Mouse (Mus musculus): ENCODE results near the gene Ctf2.

Gene Ctf2

DNA sequence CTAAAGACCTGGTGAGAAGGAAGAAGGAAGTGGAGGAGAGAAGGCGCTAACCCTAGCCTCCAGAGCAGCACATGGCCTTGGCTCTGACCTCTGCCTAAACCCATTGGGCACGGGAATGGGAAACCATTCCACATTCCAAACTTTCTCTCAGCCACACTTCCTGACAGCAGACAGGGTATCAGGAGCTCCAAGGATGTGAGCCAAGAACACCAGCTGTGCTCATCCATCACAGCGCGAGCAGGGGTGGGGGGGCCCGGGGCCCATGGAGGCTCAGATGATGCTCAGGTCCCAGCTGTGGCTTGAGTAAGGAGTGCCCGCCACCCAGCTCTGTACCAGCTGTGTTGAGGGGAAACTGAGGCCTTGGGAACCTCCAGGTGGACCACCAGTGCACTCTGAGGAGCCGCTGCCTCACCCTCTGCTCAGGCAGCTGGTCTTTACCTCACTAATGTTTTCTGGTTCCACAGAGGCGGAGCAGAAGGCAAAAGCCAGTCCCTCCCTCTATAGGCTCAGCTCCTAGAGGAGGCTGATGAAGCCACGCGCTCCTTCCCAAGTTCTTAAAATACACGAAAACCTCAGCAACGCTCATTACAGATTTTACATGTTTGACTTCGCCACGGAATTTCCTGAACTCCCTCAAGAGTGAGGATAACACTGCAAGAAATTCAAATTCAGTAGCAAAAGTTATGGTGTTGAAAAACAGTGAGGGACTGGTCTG lies 46.5 kb downstream of the Ctf2 start:
- no peak for DNase-seq (ENCODE audit: low spot score)

DNA sequence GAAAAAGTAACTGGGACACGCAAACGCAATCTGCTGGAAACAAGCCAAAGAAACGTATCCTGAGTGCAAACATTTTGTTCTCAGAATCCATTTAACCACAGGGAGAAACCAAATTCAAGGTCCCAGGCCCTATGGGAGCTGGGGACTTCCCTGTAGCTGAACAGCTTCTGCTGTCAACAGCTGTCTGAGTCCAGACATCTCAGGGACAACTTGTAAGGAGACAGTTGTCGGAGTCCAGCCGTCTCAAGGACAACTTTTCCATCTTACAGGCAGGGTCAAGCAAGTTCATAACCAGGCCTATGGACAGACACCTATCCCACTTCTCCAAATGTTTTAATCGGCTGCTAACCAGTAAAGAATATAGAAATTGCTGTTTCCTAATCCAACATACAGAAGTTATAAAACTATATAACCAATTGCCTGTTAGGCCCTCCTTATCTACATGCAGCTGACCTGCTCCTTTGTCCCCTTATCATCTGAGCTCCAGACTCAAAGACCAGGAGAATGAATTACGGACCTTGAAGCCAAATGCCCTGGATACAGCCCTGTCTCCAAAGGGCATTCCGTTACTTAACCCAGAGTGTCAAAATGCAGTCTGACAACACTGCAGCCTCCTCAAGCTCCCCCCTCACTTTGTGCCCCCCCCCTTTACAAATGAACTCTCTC lies 49.9 kb downstream of the Ctf2 start:
- DNase-seq (ENCODE audit: low spot score) = no peak

DNA sequence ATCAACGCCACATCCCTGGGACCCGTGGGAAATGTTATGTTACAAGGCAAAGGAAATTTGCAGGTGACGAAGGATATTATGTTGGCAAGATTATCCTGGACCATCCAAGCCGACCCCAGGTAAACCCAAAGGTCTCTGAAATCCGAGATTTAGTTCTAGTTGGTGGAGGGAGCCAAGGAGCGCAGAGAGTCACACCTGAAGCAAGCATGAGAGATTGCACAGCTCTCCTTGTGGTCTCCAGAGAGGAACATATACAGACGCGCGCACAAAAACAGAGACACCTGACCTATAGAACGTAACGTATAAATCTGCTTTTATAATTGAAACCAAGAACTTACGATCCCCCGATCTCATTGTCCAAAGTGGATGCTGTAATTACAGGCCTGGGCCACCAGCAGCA lies 51.4 kb downstream of the Ctf2 start:
- no peak for DNase-seq (ENCODE audit: low spot score)

DNA sequence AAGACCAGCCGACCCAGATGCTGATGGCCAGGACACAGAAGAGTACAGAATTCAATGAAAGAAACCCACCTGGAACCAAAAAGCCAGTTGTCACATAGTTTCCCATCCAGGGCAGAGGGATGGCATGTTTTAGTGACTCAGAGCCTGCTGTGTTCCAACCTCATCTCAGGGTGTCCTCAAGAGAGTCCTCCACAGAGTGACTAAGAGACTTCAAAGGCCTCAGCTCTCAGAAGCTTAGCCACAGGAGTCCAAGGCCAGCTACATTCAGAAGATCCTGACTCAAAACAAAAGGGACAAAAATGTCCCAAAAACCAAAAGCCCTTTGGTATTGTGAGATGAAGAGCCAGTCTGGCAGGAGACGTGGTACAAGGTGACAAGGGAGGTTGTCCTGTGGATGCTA lies 53.2 kb downstream of the Ctf2 start:
- DNase-seq (ENCODE audit: low spot score) = no peak

DNA sequence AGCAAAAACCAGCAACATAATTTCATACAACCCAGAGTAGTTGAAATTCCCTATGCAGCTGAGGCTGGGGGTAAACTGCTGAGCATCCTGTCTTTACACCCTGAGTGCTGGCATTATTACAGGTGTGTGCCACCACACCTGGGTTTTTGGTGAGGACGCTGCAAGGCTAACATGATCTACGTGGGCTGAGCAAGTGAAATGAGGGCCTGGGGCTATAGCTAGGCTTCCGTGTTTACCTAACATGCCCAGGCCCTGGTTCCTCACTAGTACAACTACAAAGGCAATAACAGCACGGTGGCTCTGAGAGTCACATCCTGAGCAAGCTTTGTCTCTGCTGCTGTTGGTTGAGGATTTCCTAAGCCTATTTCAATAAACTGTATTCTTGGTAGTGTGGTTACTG lies 54.4 kb downstream of the Ctf2 start:
- DNase-seq (ENCODE audit: low spot score) = no peak

DNA sequence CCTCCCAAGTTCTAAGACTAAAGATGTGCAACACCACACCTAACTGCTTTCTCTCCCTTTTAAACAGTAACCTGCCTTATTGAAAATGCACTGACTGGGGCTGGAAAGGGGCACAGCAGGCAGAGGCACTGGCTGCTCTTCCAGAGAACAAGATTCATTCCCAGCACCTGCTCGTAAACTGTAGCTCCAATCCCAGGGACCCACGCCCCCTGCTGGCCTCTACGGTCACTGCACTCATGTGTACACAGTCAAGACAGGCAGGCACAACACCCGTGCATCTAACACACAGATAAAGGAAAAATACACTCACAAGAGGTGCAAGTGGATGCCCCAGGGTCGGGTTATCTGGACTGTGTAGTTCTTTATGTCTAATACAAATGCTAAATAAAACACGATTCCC lies 54.9 kb downstream of the Ctf2 start:
- no peak for DNase-seq (ENCODE audit: low spot score)

DNA sequence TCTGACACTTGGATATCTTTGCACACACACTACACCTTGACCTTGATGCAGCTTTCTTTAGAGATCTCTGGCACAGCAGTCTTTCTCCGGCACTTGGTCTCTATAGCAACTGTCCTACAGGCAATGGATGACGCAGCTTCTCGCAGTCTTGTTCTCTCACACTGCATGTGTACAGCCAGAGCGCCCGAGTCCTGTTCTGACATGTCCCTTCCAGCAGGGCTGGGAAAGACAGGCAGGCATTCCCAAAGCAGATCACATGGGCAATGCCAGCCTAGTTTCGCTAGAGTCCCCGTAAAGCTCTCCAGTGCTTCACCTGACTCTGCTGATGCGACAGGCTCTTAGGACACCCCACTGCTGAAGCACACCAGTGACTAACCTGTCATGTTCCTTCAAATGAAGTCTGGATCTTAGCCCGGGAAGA lies 56.6 kb downstream of the Ctf2 start:
- DNase-seq (ENCODE audit: low spot score) = no peak

DNA sequence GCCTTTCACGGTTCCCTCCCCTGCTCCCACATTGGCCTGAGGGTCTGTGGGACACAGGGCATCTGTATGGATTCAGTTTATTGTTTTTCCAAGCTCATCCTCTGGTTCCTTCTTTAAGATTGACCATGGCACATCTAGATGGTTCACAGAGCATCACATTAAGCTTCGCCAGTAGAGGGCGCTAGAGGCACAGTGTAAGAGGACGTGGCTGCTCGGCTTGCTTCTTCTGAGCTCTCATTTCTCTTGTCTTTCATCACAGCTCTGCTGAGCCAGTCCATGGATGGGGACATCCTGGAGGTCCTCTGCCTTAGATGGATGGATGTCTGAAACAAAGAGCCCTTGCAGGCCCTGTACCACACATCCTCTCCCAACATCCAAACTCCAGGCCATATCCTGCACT lies 57.0 kb downstream of the Ctf2 start:
- peak; percentile 78 for DNase-seq (ENCODE audit: low spot score)

DNA sequence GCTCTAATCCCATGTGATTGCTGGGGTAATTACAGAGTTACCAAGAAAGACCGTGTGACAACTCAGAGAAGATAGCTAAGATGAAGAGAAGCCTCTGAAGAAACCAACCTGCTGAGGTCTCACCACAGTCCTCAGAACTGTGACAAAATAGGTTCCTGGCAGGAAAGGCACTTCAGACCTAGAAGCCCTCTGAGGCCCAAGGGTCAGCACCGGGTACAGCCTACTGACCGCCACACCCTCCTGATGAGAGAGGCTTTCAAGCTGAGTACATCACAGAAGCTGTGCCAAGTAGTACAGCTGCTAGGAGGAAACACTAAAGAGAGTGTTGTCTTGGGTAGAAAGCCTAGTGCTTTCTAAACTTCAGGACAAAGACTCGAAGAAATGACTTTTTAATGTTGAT lies 59.2 kb downstream of the Ctf2 start:
- DNase-seq (ENCODE audit: low spot score) = no peak

DNA sequence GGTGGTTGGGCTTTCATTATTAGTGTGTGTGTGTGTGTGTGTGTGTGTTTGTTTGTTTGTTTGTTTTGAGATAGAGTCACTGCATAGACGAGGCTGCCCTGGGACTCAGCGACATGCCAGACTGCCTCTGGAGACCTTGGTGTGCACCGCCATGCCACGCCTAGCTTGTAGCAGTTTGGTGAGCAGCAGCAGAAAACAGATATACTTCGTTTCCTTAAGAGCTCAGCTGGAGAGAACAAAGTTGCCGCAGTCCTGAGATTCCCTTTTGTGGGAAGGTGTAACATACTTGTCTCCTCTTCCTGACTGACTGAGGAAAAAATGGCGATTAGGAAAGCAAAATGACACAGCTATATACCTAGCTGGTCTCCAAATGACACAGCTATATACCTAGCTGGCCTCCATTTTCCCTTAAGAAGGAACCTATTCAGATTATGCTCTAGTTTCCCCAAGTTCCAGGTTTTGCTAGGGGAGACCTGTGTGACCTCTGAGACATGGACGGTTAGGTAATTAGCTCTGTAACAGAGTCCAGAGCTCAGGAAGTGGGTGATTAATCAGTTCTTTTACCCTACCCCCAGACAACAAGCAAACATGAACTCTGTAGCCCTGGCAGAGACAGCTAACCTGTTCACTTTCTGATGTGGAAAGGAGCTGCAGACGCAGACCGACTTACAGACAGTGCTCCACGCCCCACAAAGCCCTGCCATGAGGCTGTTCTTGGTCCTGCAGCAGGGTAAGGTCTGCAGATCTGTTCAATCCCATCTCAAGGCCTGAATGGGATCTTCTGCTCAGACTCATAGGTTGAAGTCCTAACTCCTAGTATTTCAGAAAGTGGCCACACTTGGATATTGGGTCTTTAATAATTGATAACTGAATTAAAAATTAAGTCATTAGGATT lies 59.8 kb downstream of the Ctf2 start:
- peak; percentile 70 for DNase-seq (ENCODE audit: low spot score)

Measured in yolk sac, embryonic 10.5 days (tissue).